ENCODE assay signal across 9 mouse cellular contexts in the genomic region with DNA sequence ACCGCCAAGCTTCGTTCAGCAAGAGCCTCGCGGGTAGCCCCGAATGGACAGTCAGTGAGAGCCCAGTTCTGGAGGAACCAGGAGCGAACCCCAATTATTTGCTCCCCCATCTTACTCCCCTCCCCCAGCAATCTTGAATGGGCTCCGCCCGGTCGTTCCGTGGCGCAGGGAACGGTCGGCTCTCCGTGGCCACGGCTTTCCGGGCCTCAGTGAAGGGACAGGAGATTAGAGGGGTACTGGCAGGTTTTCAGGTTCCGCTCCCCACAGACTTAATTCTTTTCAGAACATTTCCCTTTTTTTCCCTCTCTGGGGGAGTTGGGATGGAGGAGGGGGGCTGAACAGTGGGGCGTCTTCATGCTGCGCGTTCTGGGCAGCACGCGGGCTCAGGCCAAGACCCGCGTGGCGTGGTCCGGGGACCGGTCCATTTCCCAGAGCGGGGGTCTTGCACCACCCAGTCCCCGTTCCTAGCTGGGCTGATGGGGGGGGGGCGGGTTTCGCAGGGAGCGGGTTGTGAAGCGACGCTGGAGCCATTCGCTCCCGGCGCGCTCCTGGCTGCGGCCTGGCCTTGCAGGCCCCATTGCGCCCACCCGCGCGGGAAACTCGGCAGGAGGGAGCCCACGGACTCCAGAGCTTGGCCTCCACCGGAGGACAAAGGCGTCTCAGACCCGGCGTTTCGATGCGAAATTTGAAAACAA. TPM values are rescaled to one million over a fixed set of nuclear protein-coding genes. Genes with fewer than 3 reads are reported as not detected.
A peak's percentile ranks its signal among the peaks of the same experiment; 100 is the strongest.
DNase-seq lines count a peak whose midpoint lies in the region; ATAC-seq and TF ChIP-seq lines count a peak whose summit lies in the region.
"Had no signal": no experiment of that assay in that cellular context is flagged by ENCODE, and none has a peak within 500 bp of the region (broad histone marks: within the 10 kb centered on the region; RNA-seq: fewer than 3 reads in every experiment).

No protein-coding gene starts in this region.

- peaks cover 24% of the 10 kb centered on the region for H3K27me3 ChIP-seq in E14TG2a.4 (ENCODE audit: insufficient read depth, low read length)
- H3K27me3 ChIP-seq in neural tube, embryonic 12.5 days (replicated peaks): no peaks in the 10 kb centered on the region
- H3K27me3 ChIP-seq: Patski had no signal

- peaks cover 18% of the 10 kb centered on the region for H3K36me3 ChIP-seq in E14TG2a.4 (ENCODE audit: insufficient read depth, low read length)
- peaks cover 8% of the 10 kb centered on the region for H3K36me3 ChIP-seq in neural tube, embryonic 12.5 days

- peak overlapping the region; percentile 88 for H3K4me3 ChIP-seq in gastrocnemius, adult 2 months
- H3K4me3 ChIP-seq in E14TG2a.4 (replicated peaks; ENCODE audit: low read length): peak overlapping the region; percentile 92
- H3K4me3 ChIP-seq in neural tube, embryonic 12.5 days: peak overlapping the region; percentile 97

- intact Hi-C loops in gastrocnemius, adult 2 months (cut with DNase I): loop anchor here (1.0 kb wide), 1 partner anchor 45 kb away; no protein-coding TSS in a partner anchor
- intact Hi-C loops in heart, postnatal 10 days (cut with DNase I): loop anchor here (2.0 kb wide), 2 partner anchors 91 to 115 kb away; partner anchors contain the start of gene Actg1

- ATAC-seq in neural tube, embryonic 12.5 days (ENCODE audit: low FRiP score, low read depth): no peak

- peaks cover 55% of the 10 kb centered on the region for H3K4me1 ChIP-seq in E14TG2a.4 (replicated peaks; ENCODE audit: low read depth, low read length)
- H3K4me1 ChIP-seq in neural tube, embryonic 12.5 days: peaks cover 28% of the 10 kb centered on the region

- H3K9me3 ChIP-seq in E14TG2a.4 (ENCODE audit: low read length): no peaks in the 10 kb centered on the region
- no peaks in the 10 kb centered on the region for H3K9me3 ChIP-seq in neural tube, embryonic 12.5 days

- WGBS in neural tube, embryonic 12.5 days: under 1% methylated on average over 51 of the region's 51 CpGs

- peak overlapping the region; percentile 100 for H3K9ac ChIP-seq in neural tube, embryonic 12.5 days

- TF ChIP-seq CTCF in gastrocnemius, adult 2 months (IDR thresholded peaks at IDR 0.05): no peak
- no peak for TF ChIP-seq CTCF in E14TG2a.4 (conservative IDR thresholded peaks at IDR 0.05; ENCODE audit: low read length)

- peak overlapping the region; percentile 98 for H3K4me2 ChIP-seq in neural tube, embryonic 12.5 days (replicated peaks)

- H3K27ac ChIP-seq in gastrocnemius, adult 2 months: peak overlapping the region; percentile 99
- peak overlapping the region; percentile 93 for H3K27ac ChIP-seq in neural tube, embryonic 12.5 days

- peak; percentile 55 for DNase-seq in gastrocnemius, adult 2 months
- no peak for DNase-seq in gastrocnemius, postnatal 10 days
- DNase-seq in embryo, embryonic 10.5 days (ENCODE audit: low spot score): peak; percentile 73
- DNase-seq in heart, postnatal 10 days: peak; percentile 70 to 72
- DNase-seq in liver: peak; percentile 40
- no peak for DNase-seq in urinary bladder, postnatal 4 days (ENCODE audit: low spot score in 2 of 2)

RNA-seq across cellular contexts. Expression of gene Bahcc1, which starts 0.8 kb away (rescaled TPM):
- total RNA-seq in gastrocnemius, adult 2 months (2021): 1 to 10 TPM; 3.5 to 5.3 TPM
- total RNA-seq in gastrocnemius, postnatal 10 days (2021): 10 to 100 TPM in 1 of 2 experiments, 1 to 10 TPM in 1; 6.4 to 10.5 TPM
- total RNA-seq in heart, postnatal 10 days (2021): 10 to 100 TPM in 1 of 2 experiments, 1 to 10 TPM in 1; 8.8 to 14.1 TPM
- polyA plus RNA-seq in neural tube, embryonic 12.5 days (2016; fragmentation: Nextera tagmentation; extraction: Ambion mirVana): 21.6 and 22.8 TPM in 2 replicates

Comparison
In these comparisons a context has a peak if more than half of its experiments do, and no peak if none do; other contexts are left out.
1. DNase-seq: peak in gastrocnemius, adult 2 months (single experiment), embryo, embryonic 10.5 days (single experiment), heart, postnatal 10 days (2 of 2) and liver (single experiment); none in gastrocnemius, postnatal 10 days (single experiment) and urinary bladder, postnatal 4 days (0 of 2).
2. Peak in every context shown above with its lines, with median percentiles within 50 percentile points of each other: H3K4me3 ChIP-seq.